ENCODE assay signal across 9 mouse cellular contexts in genomic region chr6:117613656-117614350, GRCm38 (mm10).
A peak's percentile ranks its signal among the peaks of the same experiment; 100 is the strongest.
DNase-seq lines count a peak whose midpoint lies in the region; ATAC-seq lines count a peak whose summit lies in the region.
"Had no signal": no experiment of that assay in that cellular context is flagged by ENCODE, and none has a peak within 500 bp of the region (broad histone marks: within the 10 kb centered on the region; RNA-seq: fewer than 3 reads in every experiment).

No protein-coding gene starts in this region.

- ATAC-seq in frontal cortex, adult (ENCODE audit: low TSS enrichment) = peak; percentile 78
- ATAC-seq in kidney, embryonic 15.5 days (replicated peaks; ENCODE audit: low FRiP score) = 0 out of 2 replicates have a peak, but pooled peaks have one; percentile 18
- ATAC-seq in liver, embryonic 12.5 days = no peak
- ATAC-seq: midbrain, embryonic 13.5 days had no signal

- no peaks in the 10 kb centered on the region for H3K27me3 ChIP-seq in kidney, embryonic 15.5 days
- no peaks in the 10 kb centered on the region for H3K27me3 ChIP-seq in liver, embryonic 12.5 days (replicated peaks)
- H3K27me3 ChIP-seq: midbrain, embryonic 13.5 days had no signal

- H3K9me3 ChIP-seq in kidney, embryonic 15.5 days (replicated peaks) = no peaks in the 10 kb centered on the region
- peaks cover 4% of the 10 kb centered on the region; the same call in 1 of the 2 replicates for H3K9me3 ChIP-seq in liver, embryonic 12.5 days (replicated peaks)
- H3K9me3 ChIP-seq: midbrain, embryonic 13.5 days had no signal

- H3K4me1 ChIP-seq in kidney, embryonic 15.5 days = peaks cover 25% of the 10 kb centered on the region
- H3K4me1 ChIP-seq in liver, embryonic 12.5 days = no peaks in the 10 kb centered on the region
- H3K4me1 ChIP-seq: midbrain, embryonic 13.5 days had no signal

- H3K36me3 ChIP-seq in kidney, embryonic 15.5 days = no peaks in the 10 kb centered on the region
- H3K36me3 ChIP-seq in liver, embryonic 12.5 days = no peaks in the 10 kb centered on the region
- H3K36me3 ChIP-seq: midbrain, embryonic 13.5 days had no signal

- DNase-seq in frontal cortex, postnatal 14 days (ENCODE audit: low spot score in 2 of 2) = no peak
- peak; percentile 15 to 46 for DNase-seq in right cerebral cortex, adult 2 months (ENCODE audit: low spot score in 2 of 2)
- no peak for DNase-seq in right cerebral cortex, postnatal 14 days
- peak; percentile 25 for DNase-seq in urinary bladder, postnatal 14 days (ENCODE audit: low spot score)
- DNase-seq in adrenal gland, postnatal 14 days = no peak

- peak overlapping the region; percentile 58 for H3K27ac ChIP-seq in kidney, embryonic 15.5 days
- no peak overlapping the region for H3K27ac ChIP-seq in liver, embryonic 12.5 days
- H3K27ac ChIP-seq: midbrain, embryonic 13.5 days had no signal

- 54% methylated on average over 11 of the region's 11 CpGs for WGBS in kidney, embryonic 15.5 days
- 66% methylated on average over 11 of the region's 11 CpGs for WGBS in liver, embryonic 12.5 days (ENCODE audit: insufficient replicate concordance)

- H3K4me3 ChIP-seq in kidney, embryonic 15.5 days (replicated peaks) = no peak overlapping the region
- no peak overlapping the region for H3K4me3 ChIP-seq in liver, embryonic 12.5 days
- H3K4me3 ChIP-seq: midbrain, embryonic 13.5 days had no signal

- H3K9ac ChIP-seq in kidney, embryonic 15.5 days = no peak overlapping the region
- H3K9ac ChIP-seq in liver, embryonic 12.5 days = no peak overlapping the region
- H3K9ac ChIP-seq: midbrain, embryonic 13.5 days had no signal

- no peak overlapping the region for H3K4me2 ChIP-seq in kidney, embryonic 15.5 days
- H3K4me2 ChIP-seq in liver, embryonic 12.5 days = no peak overlapping the region
- H3K4me2 ChIP-seq: midbrain, embryonic 13.5 days had no signal

Comparison
In these comparisons a context has a peak if more than half of its experiments do, and no peak if none do; other contexts are left out.
1. DNase-seq: peak in right cerebral cortex, adult 2 months (2 of 2) and urinary bladder, postnatal 14 days (single experiment); none in frontal cortex, postnatal 14 days (0 of 2), right cerebral cortex, postnatal 14 days (single experiment) and adrenal gland, postnatal 14 days (single experiment).